Mouse (Mus musculus) hindbrain, embryonic 11.5 days (tissue): ENCODE data around the gene Psmb8. TPM values are rescaled to one million over a fixed set of nuclear protein-coding genes. Genes with fewer than 3 reads are reported as not detected.
"Not testable (repeated sequence)": the region's sequence is repeated elsewhere in the genome, so short reads cannot be mapped to it uniquely, and the experiment has no call there.

Source experiments
- ATAC-seq: fragments of 200-750 bp; cut with Nextera tagmentation; 2 replicates; pipeline ENCODE4 v1.8.0; 2017; ENCODE audit warnings: mild to moderate bottlenecking, moderate TSS enrichment, moderate library complexity; ENCODE audit not compliant: low FRiP score
- DNase-seq: peaks from one replicate; pipeline ENCODE4 v3.0.0-alpha.2; 2015; ENCODE audit warnings: low spot score
- H3K27ac ChIP-seq: fragments of 300-500 bp; sonication (generic); 2 replicates; pipeline ENCODE4 v1.5.1; 2014; ENCODE audit warnings: mild to moderate bottlenecking, low read depth, low read length
- H3K27me3 ChIP-seq: fragments of 300-500 bp; sonication (generic); 2 replicates; pipeline ENCODE4 v1.6.1; 2014; ENCODE audit warnings: mild to moderate bottlenecking, low read length, moderate library complexity, mixed read lengths; ENCODE audit not compliant: control insufficient read depth, insufficient read depth
- H3K36me3 ChIP-seq: fragments of 300-500 bp; sonication (generic); 2 replicates; pipeline ENCODE4 v1.6.1; 2014; ENCODE audit warnings: mild to moderate bottlenecking, low read length, moderate library complexity, mixed read lengths; ENCODE audit not compliant: control insufficient read depth, insufficient read depth
- H3K4me1 ChIP-seq: fragments of 300-500 bp; sonication (generic); replicated peaks from 2 replicates; pipeline ENCODE4 v1.6.1; 2014; ENCODE audit warnings: low read length, mixed read lengths; ENCODE audit not compliant: control insufficient read depth, insufficient read depth
- H3K4me2 ChIP-seq: fragments of 300-500 bp; sonication (generic); replicated peaks from 2 replicates; pipeline ENCODE4 v1.6.1; 2014; ENCODE audit warnings: mild to moderate bottlenecking, low read depth, low read length
- H3K4me3 ChIP-seq: fragments of 300-500 bp; sonication (generic); 2 replicates; pipeline ENCODE4 v1.5.1; 2014; ENCODE audit warnings: low read depth, low read length
- H3K9ac ChIP-seq: fragments of 300-500 bp; sonication (generic); 2 replicates; pipeline ENCODE4 v1.6.1; 2014; ENCODE audit warnings: low read depth, low read length
- H3K9me3 ChIP-seq: fragments of 300-500 bp; sonication (generic); 2 replicates; pipeline ENCODE4 v1.6.1; 2016; ENCODE audit warnings: low read length; ENCODE audit not compliant: control insufficient read depth
- WGBS: fragments of 180-500 bp; shearing (Covaris S2); extraction: QIAGEN DNeasy Blood & Tissue Kit; methylation state at CpG from one replicate; pipeline ENCODE4 v1.1.7; 2014; 5-methylcytosine and 5-hydroxymethylcytosine counted together
- polyA plus RNA-seq: library from polyadenylated mRNA; unstranded; fragments of >200 nt; fragmentation: Nextera tagmentation; extraction: Ambion mirVana; gene quantifications from 2 replicates; pipeline ENCODE4 v1.2.1, GENCODE M21; 2014

Gene Psmb8
- polyA plus RNA-seq, 1 experiment from 2014 or later, result 1.3 TPM

DNA sequence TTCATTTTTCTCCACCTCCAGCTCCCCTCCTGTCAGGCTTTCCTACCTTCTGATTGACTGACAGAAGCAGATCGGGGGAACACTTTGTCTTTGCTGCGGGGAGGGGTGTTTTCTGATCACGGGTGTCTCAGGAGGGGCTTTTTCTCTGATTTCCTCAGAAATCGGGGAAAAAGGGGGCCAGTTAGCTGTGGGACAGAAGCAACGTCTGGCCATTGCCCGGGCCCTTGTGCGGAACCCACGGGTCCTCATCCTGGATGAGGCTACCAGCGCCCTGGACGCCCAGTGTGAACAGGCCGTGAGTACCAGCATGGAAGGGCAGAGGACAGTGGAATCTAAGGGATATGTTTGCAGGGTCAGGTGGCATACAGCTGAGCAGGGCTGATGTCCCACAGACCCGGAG lies 17.7 kb downstream of the Psmb8 start:
- ATAC-seq (no peak), DNase-seq (no peak)
- Histone ChIP-seq H3K9me3 (no peaks in the 10 kb centered on the region), H3K9ac (no peak overlapping the region), H3K4me2 (no peak overlapping the region), H3K4me3 (no peak overlapping the region), H3K27ac (no peak overlapping the region), H3K4me1 (no peaks in the 10 kb centered on the region), H3K36me3 (no peaks in the 10 kb centered on the region), H3K27me3 (peaks cover 26% of the 10 kb centered on the region)
- WGBS, result 84% methylated on average over 12 of the region's 12 CpGs

DNA sequence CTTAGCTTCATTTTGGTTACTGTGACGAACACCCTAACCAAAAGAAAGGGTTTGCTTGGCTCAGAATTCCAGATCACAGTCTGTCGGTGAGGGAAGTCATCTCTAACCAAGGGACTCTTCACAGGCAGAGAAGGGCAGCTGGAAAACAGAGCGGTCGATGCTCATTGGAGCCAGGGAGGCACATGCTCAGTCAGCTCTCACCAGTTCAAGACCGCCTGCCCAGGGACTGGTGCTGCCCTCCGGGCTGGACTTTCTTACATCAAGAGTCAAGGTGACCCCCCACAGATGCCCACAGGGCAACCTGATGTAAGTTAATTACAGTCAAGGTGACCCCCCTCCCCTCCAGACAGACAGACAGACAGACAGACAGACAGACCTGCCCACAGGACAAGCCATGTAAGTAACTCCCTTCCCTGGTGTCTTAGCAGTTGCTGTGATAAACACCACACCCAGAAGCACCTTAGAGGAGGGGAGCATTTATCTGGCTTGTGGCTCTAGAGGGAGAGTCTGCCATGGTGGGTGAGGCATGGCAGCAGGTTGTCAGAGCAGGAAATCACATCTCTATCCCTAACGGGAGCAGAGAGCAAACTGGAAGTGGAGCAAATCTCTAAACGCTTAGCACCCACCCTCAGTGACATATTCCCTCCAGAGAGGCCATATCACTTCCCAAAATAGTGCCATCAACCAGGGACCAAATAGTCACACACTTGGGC lies 19.9 kb downstream of the Psmb8 start:
- no peaks in the 10 kb centered on the region for H3K4me1 ChIP-seq
- ATAC-seq, result no peak
- no peak overlapping the region for H3K4me2 ChIP-seq
- peaks cover 20% of the 10 kb centered on the region for H3K27me3 ChIP-seq
- H3K9me3 ChIP-seq, result no peaks in the 10 kb centered on the region
- H3K36me3 ChIP-seq, result no peaks in the 10 kb centered on the region
- WGBS, result 92% methylated on average over 8 of the region's 8 CpGs
- H3K27ac ChIP-seq, result no peak overlapping the region
- H3K4me3 ChIP-seq, result no peak overlapping the region
- H3K9ac ChIP-seq, result no peak overlapping the region
- no peak for DNase-seq

DNA sequence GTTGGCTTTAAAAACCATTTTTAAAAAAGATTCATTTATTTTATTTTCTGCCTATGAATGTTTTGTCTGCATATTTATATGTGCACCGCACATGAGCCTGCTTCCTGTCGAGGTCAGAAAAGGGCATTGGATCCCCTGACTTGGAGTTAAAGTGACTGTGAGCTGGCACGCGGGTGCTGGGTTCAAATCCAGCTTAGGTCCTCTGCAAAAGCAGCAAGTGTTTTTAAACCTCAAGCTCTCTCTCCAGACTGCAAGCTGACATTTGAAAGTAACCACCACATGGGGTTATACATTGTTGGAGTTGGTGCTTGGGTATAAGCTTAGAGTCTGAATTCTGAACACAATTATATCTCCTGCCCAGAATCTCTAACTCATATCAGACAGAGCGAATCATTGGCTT lies 20.5 kb downstream of the Psmb8 start:
- 91% methylated on average over 5 of the region's 5 CpGs for WGBS
- Histone ChIP-seq H3K4me3 (no peak overlapping the region), H3K4me1 (no peaks in the 10 kb centered on the region), H3K4me2 (no peak overlapping the region), H3K9me3 (no peaks in the 10 kb centered on the region), H3K36me3 (no peaks in the 10 kb centered on the region), H3K27ac (no peak overlapping the region), H3K27me3 (peaks cover 16% of the 10 kb centered on the region), H3K9ac (no peak overlapping the region)
- ATAC-seq (no peak), DNase-seq (no peak)

DNA sequence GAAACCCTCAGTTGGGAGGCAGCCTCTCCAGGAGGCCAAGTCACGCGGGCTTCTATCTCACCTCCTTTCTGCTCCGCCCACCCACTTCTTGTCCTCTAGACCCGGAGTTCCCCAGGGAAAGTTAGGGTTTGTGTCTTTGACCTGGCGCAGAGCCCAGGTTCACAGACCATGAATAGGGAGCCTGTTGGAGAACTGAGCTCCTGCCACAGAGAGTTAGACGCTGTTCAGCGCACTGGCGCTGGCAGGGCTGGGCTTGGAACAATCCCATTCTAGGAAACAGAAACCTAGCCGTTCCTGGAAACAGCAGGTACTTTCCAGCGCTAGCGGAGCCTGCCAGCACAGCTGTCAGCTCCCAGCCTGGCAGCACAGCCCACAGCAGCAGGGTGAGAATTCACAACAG lies 21.2 kb downstream of the Psmb8 start:
- ATAC-seq, result no peak
- no peak for DNase-seq
- H3K4me1 ChIP-seq, result no peaks in the 10 kb centered on the region
- H3K27me3 ChIP-seq, result peaks cover 11% of the 10 kb centered on the region
- no peak overlapping the region for H3K27ac ChIP-seq
- H3K4me3 ChIP-seq, result no peak overlapping the region
- H3K36me3 ChIP-seq, result no peaks in the 10 kb centered on the region
- WGBS, result 85% methylated on average over 11 of the region's 11 CpGs
- H3K9me3 ChIP-seq, result no peaks in the 10 kb centered on the region
- H3K9ac ChIP-seq, result no peak overlapping the region
- H3K4me2 ChIP-seq, result no peak overlapping the region

DNA sequence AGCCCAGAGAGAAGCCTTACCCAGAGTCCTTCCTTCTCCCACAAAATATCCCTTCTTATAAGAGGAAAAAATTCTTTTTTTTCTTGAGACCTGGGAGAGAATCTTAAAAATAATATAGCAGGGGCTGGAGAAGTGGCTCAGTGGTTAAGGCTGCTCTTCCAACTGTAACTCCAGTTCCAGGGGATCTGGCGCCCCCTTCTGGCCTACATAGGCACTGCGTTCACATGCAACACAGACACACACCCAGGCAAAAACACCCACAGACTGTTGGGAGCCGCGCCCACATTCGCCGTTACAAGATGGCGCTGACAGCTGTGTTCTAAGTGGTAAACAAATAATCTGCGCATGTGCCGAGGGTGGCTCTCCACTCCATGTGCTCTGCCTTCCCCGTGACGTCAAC lies 21.6 kb downstream of the Psmb8 start:
- not testable (repeated sequence) for ATAC-seq, H3K27me3 ChIP-seq, H3K27ac ChIP-seq, H3K4me1 ChIP-seq, H3K4me2 ChIP-seq, H3K9ac ChIP-seq, H3K9me3 ChIP-seq, H3K4me3 ChIP-seq, H3K36me3 ChIP-seq, DNase-seq
- 89% methylated on average over 8 of the region's 11 CpGs for WGBS

DNA sequence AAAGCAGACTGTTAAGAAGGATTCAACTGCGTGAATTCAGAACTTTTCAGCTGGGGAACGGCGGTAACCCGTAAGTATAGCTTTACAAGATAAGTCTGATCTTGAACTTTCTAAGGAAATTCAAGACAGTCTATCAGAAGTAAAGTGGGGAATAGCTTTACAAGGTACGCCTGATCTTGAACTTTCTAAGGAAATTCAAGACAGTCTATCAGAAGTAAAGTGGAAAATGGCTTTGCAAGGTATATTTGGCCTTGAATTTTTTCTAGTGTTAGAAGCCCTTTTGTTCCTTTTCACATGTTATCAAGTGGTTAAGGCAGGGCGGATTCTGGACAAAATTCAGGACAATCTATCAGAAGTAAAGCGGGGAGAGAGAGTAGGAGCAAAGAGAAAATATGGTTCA lies 22.3 kb downstream of the Psmb8 start:
- not testable (repeated sequence) for H3K27me3 ChIP-seq, H3K4me2 ChIP-seq, H3K4me1 ChIP-seq, H3K36me3 ChIP-seq, ATAC-seq, H3K9me3 ChIP-seq, H3K27ac ChIP-seq, DNase-seq, H3K9ac ChIP-seq, H3K4me3 ChIP-seq
- WGBS, result 91% methylated on average over 2 of the region's 7 CpGs

DNA sequence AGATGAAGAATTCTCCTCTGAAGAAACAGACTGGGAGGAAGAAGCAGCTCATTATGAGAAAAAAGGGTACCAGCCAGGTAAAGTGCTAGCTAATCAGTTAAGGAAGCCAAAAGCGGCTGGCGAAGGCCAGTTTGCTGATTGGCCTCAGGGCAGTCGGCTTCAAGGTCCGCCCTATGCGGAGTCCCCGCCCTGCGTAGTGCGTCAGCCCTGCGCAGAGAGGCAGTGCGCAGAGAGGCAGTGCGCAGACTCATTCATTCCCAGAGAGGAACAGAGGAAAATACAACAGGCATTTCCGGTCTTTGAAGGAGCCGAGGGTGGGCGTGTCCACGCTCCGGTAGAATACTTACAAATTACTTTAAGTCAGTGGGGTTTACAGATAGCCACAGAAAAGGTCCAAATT lies 22.9 kb downstream of the Psmb8 start:
- not testable (repeated sequence) for H3K4me1 ChIP-seq, H3K27me3 ChIP-seq, H3K4me3 ChIP-seq, H3K27ac ChIP-seq, H3K9me3 ChIP-seq, H3K9ac ChIP-seq, H3K36me3 ChIP-seq, ATAC-seq, DNase-seq, H3K4me2 ChIP-seq
- WGBS, result 93% methylated on average over 3 of the region's 16 CpGs

DNA sequence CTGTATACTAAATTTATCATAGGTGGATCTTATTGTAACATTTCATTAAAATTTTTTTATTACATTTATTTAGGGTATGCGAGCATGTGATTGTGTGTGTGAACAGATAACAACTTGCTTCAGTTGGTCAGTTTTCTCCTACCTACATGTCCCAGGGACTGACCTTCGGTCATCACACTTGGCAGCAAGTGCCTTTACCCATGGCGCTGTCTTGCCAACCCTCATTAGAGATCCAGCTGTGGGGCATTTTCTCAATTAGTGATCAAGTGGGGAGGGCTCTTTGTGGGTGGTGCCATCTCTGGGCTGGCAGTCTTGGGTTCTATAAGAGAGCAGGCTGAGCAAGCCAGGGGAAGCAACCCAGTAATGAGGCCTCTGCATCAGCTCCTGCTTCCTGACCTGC lies 27.3 kb downstream of the Psmb8 start:
- ATAC-seq, result no peak
- Histone ChIP-seq H3K27ac (no peak overlapping the region), H3K27me3 (no peaks in the 10 kb centered on the region), H3K9me3 (no peaks in the 10 kb centered on the region), H3K4me3 (no peak overlapping the region), H3K4me2 (no peak overlapping the region), H3K9ac (no peak overlapping the region), H3K36me3 (no peaks in the 10 kb centered on the region), H3K4me1 (no peaks in the 10 kb centered on the region)
- 90% methylated on average over 3 of the region's 3 CpGs for WGBS
- no peak for DNase-seq

DNA sequence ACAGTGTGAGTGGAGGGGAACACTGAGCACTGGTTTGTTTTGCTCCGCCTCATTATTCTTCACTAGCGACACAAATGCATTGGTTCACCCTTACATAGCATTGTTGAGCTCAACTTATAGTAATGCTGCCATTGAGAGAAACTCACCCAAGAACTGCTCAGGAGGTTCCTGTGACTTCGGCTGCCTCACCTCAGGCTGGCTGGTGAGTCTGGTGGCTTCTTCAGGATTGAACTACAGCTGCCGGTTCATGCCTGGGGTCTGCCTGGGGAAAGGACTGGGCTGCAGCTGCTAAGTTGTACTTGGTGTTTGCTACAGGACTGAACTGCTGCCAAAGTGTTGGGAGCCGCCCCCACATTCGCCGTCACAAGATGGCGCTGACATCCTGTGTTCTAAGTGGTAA lies 27.9 kb downstream of the Psmb8 start:
- Histone ChIP-seq H3K4me1 (no peaks in the 10 kb centered on the region), H3K9ac (no peak overlapping the region), H3K4me3 (no peak overlapping the region), H3K27me3 (no peaks in the 10 kb centered on the region), H3K27ac (no peak overlapping the region), H3K9me3 (no peaks in the 10 kb centered on the region), H3K36me3 (no peaks in the 10 kb centered on the region), H3K4me2 (no peak overlapping the region)
- 96% methylated on average over 8 of the region's 8 CpGs for WGBS
- ATAC-seq (no peak), DNase-seq (no peak)
